Mouse (Mus musculus) bone marrow macrophage, adult 2 months (primary cell): ENCODE results near the gene Pde4d.

ENCODE experiments used
- CTCF ChIP-seq: IDR thresholded peaks from 2 replicates; pipeline ENCODE4 v1.5.1; 2012; ENCODE audit warnings: low read depth, mild to moderate bottlenecking, low read length, moderate library complexity
- POLR2A ChIP-seq: IDR thresholded peaks from 2 replicates; pipeline ENCODE4 v1.6.1; 2012; ENCODE audit warnings: mild to moderate bottlenecking, low read depth, low read length, borderline replicate concordance

- TF ChIP-seq CTCF (no peak), POLR2A (no peak)
Observed at GRCm38 (mm10) chr13:108683018-108683417, 233.3 kb downstream of the Pde4d start.
